In genomic region chr11:116025056-116025845, GRCm38 (mm10) we compare ENCODE assay signal across 9 mouse cellular contexts. TPM values are rescaled to one million over a fixed set of nuclear protein-coding genes. Genes with fewer than 3 reads are reported as not detected.
DNase-seq lines count a peak whose midpoint lies in the region; ATAC-seq lines count a peak whose summit lies in the region.
"Had no signal": no experiment of that assay in that cellular context is flagged by ENCODE, and none has a peak within 500 bp of the region (broad histone marks: within the 10 kb centered on the region; RNA-seq: fewer than 3 reads in every experiment).

No protein-coding gene starts in this region.

- H3K9me3 ChIP-seq in kidney, embryonic 15.5 days (replicated peaks), result no peaks in the 10 kb centered on the region
- no peaks in the 10 kb centered on the region for H3K9me3 ChIP-seq in hindbrain, embryonic 12.5 days (replicated peaks)
- no peaks in the 10 kb centered on the region for H3K9me3 ChIP-seq in midbrain, embryonic 12.5 days
- H3K9me3 ChIP-seq: heart, embryonic 12.5 days had no signal

- 90% methylated on average over 3 of the region's 3 CpGs for WGBS in kidney, embryonic 15.5 days
- 86% methylated on average over 3 of the region's 3 CpGs for WGBS in hindbrain, embryonic 12.5 days
- WGBS in midbrain, embryonic 12.5 days, result 87% methylated on average over 3 of the region's 3 CpGs

- peaks cover 15% of the 10 kb centered on the region for H3K4me1 ChIP-seq in kidney, embryonic 15.5 days
- peaks cover 15% of the 10 kb centered on the region for H3K4me1 ChIP-seq in hindbrain, embryonic 12.5 days
- peaks cover 17% of the 10 kb centered on the region for H3K4me1 ChIP-seq in midbrain, embryonic 12.5 days
- H3K4me1 ChIP-seq: heart, embryonic 12.5 days had no signal

- H3K4me2 ChIP-seq in kidney, embryonic 15.5 days, result no peak overlapping the region
- no peak overlapping the region for H3K4me2 ChIP-seq in hindbrain, embryonic 12.5 days (replicated peaks)
- no peak overlapping the region for H3K4me2 ChIP-seq in midbrain, embryonic 12.5 days (replicated peaks)
- H3K4me2 ChIP-seq: heart, embryonic 12.5 days had no signal

- peak overlapping the region; percentile 63; the same call in 1 of the 2 replicates for H3K27ac ChIP-seq in kidney, embryonic 15.5 days
- peak overlapping the region; percentile 66; the same call in 1 of the 2 replicates for H3K27ac ChIP-seq in hindbrain, embryonic 12.5 days
- peak overlapping the region; percentile 52; the same call in 1 of the 2 replicates for H3K27ac ChIP-seq in midbrain, embryonic 12.5 days (replicated peaks)

- peaks cover 15% of the 10 kb centered on the region for H3K36me3 ChIP-seq in kidney, embryonic 15.5 days
- H3K36me3 ChIP-seq in hindbrain, embryonic 12.5 days, result peaks cover 15% of the 10 kb centered on the region
- 0 out of 2 replicates have a peak, but pooled peaks cover 10% of the 10 kb centered on the region for H3K36me3 ChIP-seq in midbrain, embryonic 12.5 days

- H3K27me3 ChIP-seq in kidney, embryonic 15.5 days, result no peaks in the 10 kb centered on the region
- no peaks in the 10 kb centered on the region for H3K27me3 ChIP-seq in hindbrain, embryonic 12.5 days
- H3K27me3 ChIP-seq in midbrain, embryonic 12.5 days, result no peaks in the 10 kb centered on the region
- H3K27me3 ChIP-seq: heart, embryonic 12.5 days had no signal

- peak; percentile 38 for DNase-seq in cerebellum, adult 8-10 months
- DNase-seq in cerebellum, postnatal 4 days (ENCODE audit: low spot score in 2 of 2), result no peak
- DNase-seq in kidney, adult 8-10 months, result no peak
- no peak for DNase-seq in layer of hippocampus, postnatal 25 days (ENCODE audit: extremely low spot score in 1 of 2, low spot score in 1 of 2)

- H3K9ac ChIP-seq in kidney, embryonic 15.5 days, result no peak overlapping the region
- no peak overlapping the region for H3K9ac ChIP-seq in hindbrain, embryonic 12.5 days
- H3K9ac ChIP-seq in midbrain, embryonic 12.5 days (replicated peaks), result no peak overlapping the region
- H3K9ac ChIP-seq: heart, embryonic 12.5 days had no signal

- no peak for ATAC-seq in kidney, embryonic 15.5 days (replicated peaks; ENCODE audit: low FRiP score)
- ATAC-seq in hindbrain, embryonic 12.5 days (ENCODE audit: low FRiP score), result no peak
- ATAC-seq in midbrain, embryonic 12.5 days (ENCODE audit: low FRiP score, low read depth), result no peak
- ATAC-seq in monocyte, adult 5-6 weeks (replicated peaks; ENCODE audit: insufficient number of reproducible peaks, low FRiP score, low TSS enrichment, poor library complexity, severe bottlenecking), result no peak

- H3K4me3 ChIP-seq in kidney, embryonic 15.5 days (replicated peaks), result no peak overlapping the region
- H3K4me3 ChIP-seq in hindbrain, embryonic 12.5 days, result no peak overlapping the region
- no peak overlapping the region for H3K4me3 ChIP-seq in midbrain, embryonic 12.5 days

RNA-seq across cellular contexts. Expression of gene H3f3b, which starts 2.5 kb away (rescaled TPM):
- 1,673 and 1,817 TPM in 2 replicates for polyA plus RNA-seq in kidney, embryonic 15.5 days (2015; fragmentation: Nextera tagmentation; extraction: Ambion mirVana)
- polyA plus RNA-seq in hindbrain, embryonic 12.5 days (2016; fragmentation: Nextera tagmentation; extraction: Ambion mirVana), result 2,216 and 2,474 TPM in 2 replicates
- 2,249 and 2,254 TPM in 2 replicates for polyA plus RNA-seq in midbrain, embryonic 12.5 days (2016; fragmentation: Nextera tagmentation; extraction: Ambion mirVana)
- total RNA-seq in layer of hippocampus, postnatal 25 days (2021), result 100 to 1,000 TPM; 281 to 291 TPM
- total RNA-seq in monocyte, adult 5-6 weeks (2017), result 1,370 to 2,118 TPM (median 2,068 TPM) in 3 replicates

RNA-seq across cellular contexts. Expression of gene Unk, which starts 4.9 kb away (rescaled TPM):
- polyA plus RNA-seq in kidney, embryonic 15.5 days (2015; fragmentation: Nextera tagmentation; extraction: Ambion mirVana), result 37.3 and 40.1 TPM in 2 replicates
- 48.8 and 49.1 TPM in 2 replicates for polyA plus RNA-seq in hindbrain, embryonic 12.5 days (2016; fragmentation: Nextera tagmentation; extraction: Ambion mirVana)
- polyA plus RNA-seq in midbrain, embryonic 12.5 days (2016; fragmentation: Nextera tagmentation; extraction: Ambion mirVana), result 50.3 and 51.5 TPM in 2 replicates
- total RNA-seq in layer of hippocampus, postnatal 25 days (2021), result 10 to 100 TPM; 19.6 to 23.2 TPM
- total RNA-seq in monocyte, adult 5-6 weeks (2017), result 8.3 to 18.3 TPM (median 11.6 TPM) in 3 replicates

RNA-seq across cellular contexts. Expression of gene Galk1, which starts 12.7 kb away (rescaled TPM):
- 194 and 208 TPM in 2 replicates for polyA plus RNA-seq in kidney, embryonic 15.5 days (2015; fragmentation: Nextera tagmentation; extraction: Ambion mirVana)
- 109 and 115 TPM in 2 replicates for polyA plus RNA-seq in hindbrain, embryonic 12.5 days (2016; fragmentation: Nextera tagmentation; extraction: Ambion mirVana)
- polyA plus RNA-seq in midbrain, embryonic 12.5 days (2016; fragmentation: Nextera tagmentation; extraction: Ambion mirVana), result 75.3 and 92.6 TPM in 2 replicates
- 10 to 100 TPM; 14.0 to 16.9 TPM for total RNA-seq in layer of hippocampus, postnatal 25 days (2021)
- total RNA-seq in monocyte, adult 5-6 weeks (2017), result 3.6 to 6.4 TPM (median 5.8 TPM) in 3 replicates

RNA-seq across cellular contexts. Expression of gene Itgb4, which starts 50.7 kb away (rescaled TPM):
- 2.1 and 2.7 TPM in 2 replicates for polyA plus RNA-seq in kidney, embryonic 15.5 days (2015; fragmentation: Nextera tagmentation; extraction: Ambion mirVana)
- 1.7 and 2.1 TPM in 2 replicates for polyA plus RNA-seq in hindbrain, embryonic 12.5 days (2016; fragmentation: Nextera tagmentation; extraction: Ambion mirVana)
- polyA plus RNA-seq in midbrain, embryonic 12.5 days (2016; fragmentation: Nextera tagmentation; extraction: Ambion mirVana), result 0.59 and 1.3 TPM in 2 replicates
- total RNA-seq in layer of hippocampus, postnatal 25 days (2021), result 1 to 10 TPM; 5.2 to 6.5 TPM
- total RNA-seq in monocyte, adult 5-6 weeks (2017), result not detected in 3 replicates

RNA-seq across cellular contexts. Expression of gene Unc13d, which starts 52.5 kb away (rescaled TPM):
- 1.3 and 1.5 TPM in 2 replicates for polyA plus RNA-seq in kidney, embryonic 15.5 days (2015; fragmentation: Nextera tagmentation; extraction: Ambion mirVana)
- polyA plus RNA-seq in hindbrain, embryonic 12.5 days (2016; fragmentation: Nextera tagmentation; extraction: Ambion mirVana), result 1.6 and 1.7 TPM in 2 replicates
- polyA plus RNA-seq in midbrain, embryonic 12.5 days (2016; fragmentation: Nextera tagmentation; extraction: Ambion mirVana), result 0.92 and 1.3 TPM in 2 replicates
- 1 to 10 TPM; 1.3 to 2.4 TPM for total RNA-seq in layer of hippocampus, postnatal 25 days (2021)
- total RNA-seq in monocyte, adult 5-6 weeks (2017), result 27.7 to 53.1 TPM (median 29.1 TPM) in 3 replicates
